Mouse (Mus musculus) E14TG2a.4 (cell line): ENCODE data around the gene Nhsl1.

Source experiments
- CTCF ChIP-seq: conservative IDR thresholded peaks from 2 replicates; pipeline ENCODE4 v1.5.1; 2014; ENCODE audit warnings: low read length
- NANOG ChIP-seq: IDR thresholded peaks from 2 replicates; pipeline ENCODE4 v1.6.1; 2014; ENCODE audit warnings: borderline replicate concordance, low read length, mixed read lengths
- POU5F1 ChIP-seq: IDR thresholded peaks from 2 replicates; pipeline ENCODE4 v1.6.1; 2014; ENCODE audit warnings: low read length, borderline replicate concordance

- no peak for TF ChIP-seq CTCF
- TF ChIP-seq POU5F1: no peak
- no peak for TF ChIP-seq NANOG
Measured at GRCm38 (mm10) chr10:18561445-18561844, 242.7 kb downstream of the Nhsl1 start.
